Mouse (Mus musculus): ENCODE measurements around the gene 1810013L24Rik. TPM values are rescaled to one million over a fixed set of nuclear protein-coding genes. Genes with fewer than 3 reads are reported as not detected.

The 1810013L24Rik gene
- total and polyA plus RNA-seq, 2 experiments from 2014 or later, result 16.8 to 51.8 TPM

GRCm38 (mm10) chr16:8864223-8864631 is 34.3 kb downstream of the 1810013L24Rik start:
- TF ChIP-seq CTCF (IDR thresholded peaks at IDR 0.05; ENCODE audit: low read depth), result no peak

GRCm38 (mm10) chr16:8867406-8867955 is 37.6 kb downstream of the 1810013L24Rik start:
- ATAC-seq (no peak), DNase-seq (ENCODE audit: low spot score) (no peak)
- no peak for TF ChIP-seq CTCF (IDR thresholded peaks at IDR 0.05; ENCODE audit: low read depth)
- Histone ChIP-seq H3K4me1 (ENCODE audit: insufficient read depth, low read length) (no peaks in the 10 kb centered on the region), H3K9ac (replicated peaks; ENCODE audit: low read length) (no peak overlapping the region), H3K9me3 (ENCODE audit: low read length) (no peaks in the 10 kb centered on the region), H3K36me3 (ENCODE audit: insufficient read depth, low read length) (no peaks in the 10 kb centered on the region), H3K4me2 (ENCODE audit: low read depth, low read length) (no peak overlapping the region), H3K27ac (no peak overlapping the region), H3K27me3 (ENCODE audit: insufficient read depth, low read length) (no peaks in the 10 kb centered on the region), H3K4me3 (ENCODE audit: low read length) (no peak overlapping the region)
- WGBS, result 88% methylated on average over 5 of the region's 5 CpGs

More at GRCm38 (mm10) chr16:8864223-8864631, 34.3 kb downstream of the 1810013L24Rik start:
- H3K27me3 ChIP-seq (ENCODE audit: insufficient read depth, low read length), result no peaks in the 10 kb centered on the region
- no peaks in the 10 kb centered on the region for H3K4me1 ChIP-seq (ENCODE audit: insufficient read depth, low read length)
- DNase-seq (ENCODE audit: low spot score) (no peak), ATAC-seq (no peak)
- no peak overlapping the region for H3K27ac ChIP-seq
- H3K4me2 ChIP-seq (ENCODE audit: low read depth, low read length), result no peak overlapping the region
- H3K9me3 ChIP-seq (ENCODE audit: low read length), result no peaks in the 10 kb centered on the region
- peaks cover 10% of the 10 kb centered on the region; the same call in 1 of the 2 replicates for H3K36me3 ChIP-seq (ENCODE audit: insufficient read depth, low read length)
- 55% methylated on average over 3 of the region's 4 CpGs for WGBS
- H3K9ac ChIP-seq (replicated peaks; ENCODE audit: low read length), result no peak overlapping the region
- no peak overlapping the region for H3K4me3 ChIP-seq (ENCODE audit: low read length)

GRCm38 (mm10) chr16:8868506-8868905 is 38.6 kb downstream of the 1810013L24Rik start:
- no peaks in the 10 kb centered on the region for H3K36me3 ChIP-seq (ENCODE audit: insufficient read depth, low read length)
- no peak overlapping the region for H3K27ac ChIP-seq
- H3K4me3 ChIP-seq (ENCODE audit: low read length), result no peak overlapping the region
- DNase-seq (ENCODE audit: low spot score), result no peak
- no peaks in the 10 kb centered on the region for H3K27me3 ChIP-seq (ENCODE audit: insufficient read depth, low read length)
- no peaks in the 10 kb centered on the region for H3K9me3 ChIP-seq (ENCODE audit: low read length)
- no peak for ATAC-seq
- no peak for TF ChIP-seq CTCF (IDR thresholded peaks at IDR 0.05; ENCODE audit: low read depth)
- WGBS, result 97% methylated on average over 3 of the region's 3 CpGs
- H3K4me1 ChIP-seq (ENCODE audit: insufficient read depth, low read length), result no peaks in the 10 kb centered on the region
- no peak overlapping the region for H3K4me2 ChIP-seq (ENCODE audit: low read depth, low read length)
- H3K9ac ChIP-seq (replicated peaks; ENCODE audit: low read length), result no peak overlapping the region

GRCm38 (mm10) chr16:8869715-8870114 is 39.8 kb downstream of the 1810013L24Rik start:
- H3K9ac ChIP-seq (replicated peaks; ENCODE audit: low read length), result no peak overlapping the region
- TF ChIP-seq CTCF (IDR thresholded peaks at IDR 0.05; ENCODE audit: low read depth), result peak; percentile 88
- H3K36me3 ChIP-seq (ENCODE audit: insufficient read depth, low read length), result no peaks in the 10 kb centered on the region
- H3K4me3 ChIP-seq (ENCODE audit: low read length), result no peak overlapping the region
- DNase-seq (ENCODE audit: low spot score) (peak; percentile 85), ATAC-seq (peak; percentile 73)
- H3K4me1 ChIP-seq (ENCODE audit: insufficient read depth, low read length), result no peaks in the 10 kb centered on the region
- H3K27ac ChIP-seq, result no peak overlapping the region
- H3K4me2 ChIP-seq (ENCODE audit: low read depth, low read length), result no peak overlapping the region
- WGBS, result 39% methylated on average over 2 of the region's 2 CpGs
- no peaks in the 10 kb centered on the region for H3K9me3 ChIP-seq (ENCODE audit: low read length)
- no peaks in the 10 kb centered on the region for H3K27me3 ChIP-seq (ENCODE audit: insufficient read depth, low read length)

- Histone ChIP-seq H3K27me3 (ENCODE audit: insufficient read depth, low read length) (no peaks in the 10 kb centered on the region), H3K27ac (no peak overlapping the region), H3K4me2 (ENCODE audit: low read depth, low read length) (no peak overlapping the region), H3K9me3 (ENCODE audit: low read length) (no peaks in the 10 kb centered on the region), H3K4me1 (ENCODE audit: insufficient read depth, low read length) (no peaks in the 10 kb centered on the region), H3K9ac (replicated peaks; ENCODE audit: low read length) (no peak overlapping the region), H3K36me3 (ENCODE audit: insufficient read depth, low read length) (no peaks in the 10 kb centered on the region), H3K4me3 (ENCODE audit: low read length) (no peak overlapping the region)
- 87% methylated on average over 6 of the region's 6 CpGs for WGBS
- no peak for TF ChIP-seq CTCF (IDR thresholded peaks at IDR 0.05; ENCODE audit: low read depth)
- DNase-seq (ENCODE audit: low spot score), result no peak
- ATAC-seq, result no peak
Measured at GRCm38 (mm10) chr16:8871376-8871775, 41.5 kb downstream of the 1810013L24Rik start.

GRCm38 (mm10) chr16:8872019-8872418 is 42.1 kb downstream of the 1810013L24Rik start:
- WGBS, result 54% methylated on average over 5 of the region's 5 CpGs
- Histone ChIP-seq H3K4me1 (ENCODE audit: insufficient read depth, low read length) (no peaks in the 10 kb centered on the region), H3K9ac (replicated peaks; ENCODE audit: low read length) (no peak overlapping the region), H3K9me3 (ENCODE audit: low read length) (no peaks in the 10 kb centered on the region), H3K27me3 (ENCODE audit: insufficient read depth, low read length) (no peaks in the 10 kb centered on the region), H3K36me3 (ENCODE audit: insufficient read depth, low read length) (no peaks in the 10 kb centered on the region), H3K27ac (no peak overlapping the region), H3K4me3 (ENCODE audit: low read length) (no peak overlapping the region), H3K4me2 (ENCODE audit: low read depth, low read length) (no peak overlapping the region)
- no peak for DNase-seq (ENCODE audit: low spot score)
- peak; percentile 45 for TF ChIP-seq CTCF (IDR thresholded peaks at IDR 0.05; ENCODE audit: low read depth)
- ATAC-seq, result no peak

- no peaks in the 10 kb centered on the region for H3K36me3 ChIP-seq (ENCODE audit: insufficient read depth, low read length)
- no peak overlapping the region for H3K4me2 ChIP-seq (ENCODE audit: low read depth, low read length)
- no peak overlapping the region for H3K27ac ChIP-seq
- no peak for DNase-seq (ENCODE audit: low spot score)
- 58% methylated on average over 3 of the region's 3 CpGs for WGBS
- no peaks in the 10 kb centered on the region for H3K27me3 ChIP-seq (ENCODE audit: insufficient read depth, low read length)
- no peaks in the 10 kb centered on the region for H3K4me1 ChIP-seq (ENCODE audit: insufficient read depth, low read length)
- no peak for ATAC-seq
- H3K9me3 ChIP-seq (ENCODE audit: low read length), result no peaks in the 10 kb centered on the region
- no peak for TF ChIP-seq CTCF (IDR thresholded peaks at IDR 0.05; ENCODE audit: low read depth)
- H3K4me3 ChIP-seq (ENCODE audit: low read length), result no peak overlapping the region
- no peak overlapping the region for H3K9ac ChIP-seq (replicated peaks; ENCODE audit: low read length)
Measured at GRCm38 (mm10) chr16:8872486-8872885, 42.6 kb downstream of the 1810013L24Rik start.
